Mouse (Mus musculus) intestine, embryonic 15.5 days (tissue): ENCODE measurements around the gene Gm5767. TPM values are rescaled to one million over a fixed set of nuclear protein-coding genes. Genes with fewer than 3 reads are reported as not detected.
A peak's percentile ranks its signal among the peaks of the same experiment; 100 is the strongest.

Experiments used
- ATAC-seq: fragments of 200-750 bp; cut with Nextera tagmentation; 2 replicates; pipeline ENCODE4 v1.8.0; 2017; ENCODE audit warnings: moderate TSS enrichment, moderate library complexity
- H3K27ac ChIP-seq: fragments of 300-500 bp; sonication (generic); 2 replicates; pipeline ENCODE4 v1.5.1; 2015; ENCODE audit warnings: mild to moderate bottlenecking, inconsistent platforms
- H3K27me3 ChIP-seq: fragments of 300-500 bp; sonication (generic); replicated peaks from 2 replicates; pipeline ENCODE4 v1.6.1; 2015; ENCODE audit warnings: inconsistent platforms
- H3K36me3 ChIP-seq: fragments of 300-500 bp; sonication (generic); 2 replicates; pipeline ENCODE4 v1.6.1; 2015; ENCODE audit warnings: inconsistent platforms
- H3K4me1 ChIP-seq: fragments of 300-500 bp; sonication (generic); replicated peaks from 2 replicates; pipeline ENCODE4 v1.6.1; 2015; ENCODE audit warnings: inconsistent platforms
- H3K4me2 ChIP-seq: fragments of 300-500 bp; sonication (generic); replicated peaks from 2 replicates; pipeline ENCODE4 v1.6.1; 2015; ENCODE audit warnings: mild to moderate bottlenecking, inconsistent platforms
- H3K4me3 ChIP-seq: fragments of 300-500 bp; sonication (generic); replicated peaks from 2 replicates; pipeline ENCODE4 v1.5.1; 2015; ENCODE audit warnings: inconsistent platforms
- H3K9ac ChIP-seq: fragments of 300-500 bp; sonication (generic); 2 replicates; pipeline ENCODE4 v1.6.1; 2015; ENCODE audit warnings: inconsistent platforms
- H3K9me3 ChIP-seq: fragments of 300-500 bp; sonication (generic); 2 replicates; pipeline ENCODE4 v1.6.1; 2016; ENCODE audit warnings: inconsistent platforms
- whole genome bisulfite sequencing: fragments of 180-500 bp; shearing (Covaris S2); methylation state at CpG from one replicate; pipeline ENCODE4 v1.1.7; 2015; 5-methylcytosine and 5-hydroxymethylcytosine counted together
- polyA plus RNA-seq: library from polyadenylated mRNA; unstranded; fragments of >200 nt; fragmentation: Nextera tagmentation; extraction: Ambion mirVana; gene quantifications from 2 replicates; pipeline ENCODE4 v1.2.1, GENCODE M21; 2015

The Gm5767 gene
- polyA plus RNA-seq, 1 experiment from 2014 or later: not detected

GRCm38 (mm10) chr16:8686121-8686870 lies 5.7 kb downstream of the Gm5767 start:
- H3K27ac ChIP-seq: no peak overlapping the region

DNA sequence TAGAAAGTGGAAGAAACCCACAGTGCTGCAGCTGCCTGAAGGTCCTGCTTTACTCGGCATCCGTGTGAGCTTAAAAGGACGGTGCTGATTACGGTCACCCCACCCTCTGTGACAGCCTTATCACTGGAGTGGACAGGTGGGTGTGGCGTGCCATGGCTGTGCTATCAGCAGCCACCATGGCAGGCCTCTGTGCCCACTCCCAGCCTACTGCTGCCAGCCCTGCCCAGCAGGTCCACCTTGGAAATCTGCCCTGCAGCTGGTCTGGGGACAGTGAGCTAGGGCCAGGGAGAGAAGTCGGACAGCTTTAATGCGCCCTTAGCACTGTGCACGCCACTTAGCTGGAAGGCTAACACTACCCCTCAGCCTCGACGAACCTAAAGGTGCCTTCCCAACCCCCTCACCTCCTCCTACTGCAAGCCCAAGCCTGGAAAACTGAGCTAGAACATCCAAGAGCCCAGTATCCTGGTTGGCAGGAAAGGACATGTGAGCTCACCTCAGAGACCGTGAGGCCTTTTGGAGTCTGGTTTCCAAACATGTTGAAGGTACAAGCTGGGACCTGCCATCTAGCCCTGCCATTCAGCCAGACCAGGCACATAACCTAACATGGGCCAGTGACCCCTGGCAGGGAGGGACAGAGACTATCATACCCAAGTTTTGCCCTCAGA lies 6.4 kb downstream of the Gm5767 start:
- Histone ChIP-seq H3K36me3 (peaks cover 17% of the 10 kb centered on the region), H3K4me2 (no peak overlapping the region), H3K27me3 (no peaks in the 10 kb centered on the region), H3K4me1 (peaks cover 7% of the 10 kb centered on the region), H3K27ac (no peak overlapping the region), H3K9ac (no peak overlapping the region), H3K9me3 (no peaks in the 10 kb centered on the region), H3K4me3 (no peak overlapping the region)
- ATAC-seq: peak; percentile 79
- WGBS: 74% methylated on average over 11 of the region's 11 CpGs

More at GRCm38 (mm10) chr16:8686121-8686870, 5.7 kb downstream of the Gm5767 start:
- H3K4me3 ChIP-seq: no peak overlapping the region
- no peak overlapping the region for H3K9ac ChIP-seq
- H3K4me2 ChIP-seq: no peak overlapping the region
- peaks cover 10% of the 10 kb centered on the region for H3K36me3 ChIP-seq
- 58% methylated on average over 7 of the region's 7 CpGs for WGBS
- H3K9me3 ChIP-seq: no peaks in the 10 kb centered on the region
- peaks cover 7% of the 10 kb centered on the region for H3K4me1 ChIP-seq
- ATAC-seq: peak; percentile 68
- H3K27me3 ChIP-seq: no peaks in the 10 kb centered on the region

- H3K4me3 ChIP-seq: no peak overlapping the region
- peaks cover 7% of the 10 kb centered on the region for H3K4me1 ChIP-seq
- H3K9me3 ChIP-seq: no peaks in the 10 kb centered on the region
- no peaks in the 10 kb centered on the region for H3K27me3 ChIP-seq
- H3K9ac ChIP-seq: no peak overlapping the region
- peaks cover 23% of the 10 kb centered on the region for H3K36me3 ChIP-seq
- H3K4me2 ChIP-seq: no peak overlapping the region
- no peak for ATAC-seq
- no peak overlapping the region for H3K27ac ChIP-seq
Observed at GRCm38 (mm10) chr16:8687559-8688112, 7.1 kb downstream of the Gm5767 start.

- no peak overlapping the region for H3K9ac ChIP-seq
- H3K27me3 ChIP-seq: no peaks in the 10 kb centered on the region
- H3K4me2 ChIP-seq: no peak overlapping the region
- H3K4me1 ChIP-seq: peaks cover 7% of the 10 kb centered on the region
- no peak for ATAC-seq
- peaks cover 43% of the 10 kb centered on the region for H3K36me3 ChIP-seq
- 91% methylated on average over 11 of the region's 11 CpGs for WGBS
- no peak overlapping the region for H3K4me3 ChIP-seq
- no peak overlapping the region for H3K27ac ChIP-seq
- no peaks in the 10 kb centered on the region for H3K9me3 ChIP-seq
Observed at GRCm38 (mm10) chr16:8689979-8690656, 9.5 kb downstream of the Gm5767 start.

DNA sequence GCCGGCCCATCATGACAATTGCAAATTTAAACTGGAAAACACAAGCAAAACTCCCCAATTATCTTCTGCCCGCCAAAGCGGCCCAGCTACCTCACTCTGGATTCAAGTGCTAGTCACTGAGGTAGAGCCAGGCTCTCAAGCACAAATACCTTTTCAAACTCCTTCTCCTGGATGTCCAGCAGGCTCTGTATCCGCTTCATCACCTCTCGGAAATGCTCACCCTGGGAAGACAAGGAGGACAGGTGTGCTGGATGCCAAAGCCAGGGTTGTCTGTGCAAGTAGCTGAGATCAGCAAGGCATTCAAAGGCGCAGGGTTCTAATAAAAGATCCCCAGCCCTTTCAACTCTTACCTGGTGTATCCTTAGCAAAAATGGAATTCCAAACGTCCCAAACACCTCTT lies 10.6 kb downstream of the Gm5767 start:
- H3K27me3 ChIP-seq: no peaks in the 10 kb centered on the region
- no peak overlapping the region for H3K9ac ChIP-seq
- no peak overlapping the region for H3K4me3 ChIP-seq
- H3K4me2 ChIP-seq: no peak overlapping the region
- 92% methylated on average over 7 of the region's 7 CpGs for WGBS
- no peaks in the 10 kb centered on the region for H3K9me3 ChIP-seq
- peaks cover 7% of the 10 kb centered on the region for H3K4me1 ChIP-seq
- ATAC-seq: no peak
- no peak overlapping the region for H3K27ac ChIP-seq
- peaks cover 48% of the 10 kb centered on the region for H3K36me3 ChIP-seq

GRCm38 (mm10) chr16:8699556-8699955 lies 19.0 kb downstream of the Gm5767 start:
- no peaks in the 10 kb centered on the region for H3K9me3 ChIP-seq
- no peaks in the 10 kb centered on the region for H3K27me3 ChIP-seq
- ATAC-seq: no peak
- H3K9ac ChIP-seq: no peak overlapping the region
- no peak overlapping the region for H3K4me3 ChIP-seq
- WGBS: 89% methylated on average over 8 of the region's 8 CpGs
- H3K4me1 ChIP-seq: no peaks in the 10 kb centered on the region
- H3K36me3 ChIP-seq: peaks cover 57% of the 10 kb centered on the region
- H3K27ac ChIP-seq: no peak overlapping the region
- no peak overlapping the region for H3K4me2 ChIP-seq

DNA sequence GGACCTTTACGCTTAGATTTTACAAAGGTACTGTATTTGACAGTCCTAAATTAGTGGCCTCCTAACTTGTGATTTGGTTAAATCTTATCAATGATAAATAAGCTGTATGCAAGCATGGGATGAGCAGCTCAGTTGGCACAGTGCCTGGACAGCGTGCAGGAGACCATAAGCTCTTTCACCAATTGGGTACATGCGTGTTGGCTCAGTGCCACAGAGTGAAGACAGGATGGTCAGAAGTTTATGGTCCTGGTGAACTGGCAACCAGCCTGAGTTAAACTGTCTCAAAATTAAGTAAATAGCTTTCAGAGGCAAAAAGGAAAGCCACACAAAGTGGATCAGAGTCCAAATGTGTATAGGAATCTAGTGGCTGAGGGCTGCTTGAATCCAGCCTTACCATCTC lies 20.0 kb downstream of the Gm5767 start:
- Histone ChIP-seq H3K4me1 (no peaks in the 10 kb centered on the region), H3K27me3 (no peaks in the 10 kb centered on the region), H3K9me3 (no peaks in the 10 kb centered on the region), H3K27ac (no peak overlapping the region), H3K4me3 (no peak overlapping the region), H3K9ac (no peak overlapping the region), H3K36me3 (peaks cover 53% of the 10 kb centered on the region), H3K4me2 (no peak overlapping the region)
- WGBS: 79% methylated on average over 3 of the region's 3 CpGs
- no peak for ATAC-seq

DNA sequence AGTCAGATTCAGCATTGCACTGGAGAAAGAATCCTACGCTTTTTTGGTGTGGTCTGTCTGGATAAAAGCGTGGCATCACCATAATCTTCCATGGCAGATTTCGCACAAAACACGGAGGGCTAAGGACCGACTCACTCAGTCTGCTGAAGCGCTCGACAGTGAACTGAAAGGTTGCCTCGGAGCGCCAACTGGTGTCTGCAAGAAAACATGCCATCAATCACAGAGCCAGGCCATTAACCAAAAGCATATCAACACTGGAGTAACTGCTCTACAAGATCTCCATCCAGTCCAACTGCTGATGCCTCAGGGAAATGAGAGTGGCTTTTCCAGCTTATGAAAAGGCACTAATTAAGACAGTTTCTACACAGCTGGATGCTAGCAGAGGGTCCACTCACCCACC lies 31.4 kb downstream of the Gm5767 start:
- no peaks in the 10 kb centered on the region for H3K4me1 ChIP-seq
- no peaks in the 10 kb centered on the region for H3K27me3 ChIP-seq
- no peak for ATAC-seq
- H3K9me3 ChIP-seq: no peaks in the 10 kb centered on the region
- no peak overlapping the region for H3K27ac ChIP-seq
- H3K4me2 ChIP-seq: no peak overlapping the region
- no peak overlapping the region for H3K4me3 ChIP-seq
- H3K9ac ChIP-seq: no peak overlapping the region
- peaks cover 41% of the 10 kb centered on the region for H3K36me3 ChIP-seq
- WGBS: 82% methylated on average over 9 of the region's 9 CpGs

DNA sequence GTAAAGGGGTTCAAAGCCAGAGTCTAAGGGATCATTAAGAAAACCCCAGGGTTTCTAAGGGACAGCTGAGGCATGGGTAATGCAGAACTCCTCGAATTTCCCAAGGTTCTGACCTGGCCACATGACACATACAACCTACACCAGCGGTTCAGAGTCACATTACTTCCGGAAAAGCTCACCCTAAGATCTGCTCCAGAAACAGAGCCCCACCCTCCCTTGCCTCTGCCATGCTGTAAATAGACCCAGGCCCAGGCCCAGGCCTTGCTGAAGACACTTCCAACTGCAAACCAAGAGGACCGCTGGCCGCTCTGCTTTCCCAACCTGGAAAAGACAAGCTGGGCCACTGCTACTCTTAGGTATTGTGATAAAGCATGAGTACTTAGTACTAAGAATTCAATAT lies 34.3 kb downstream of the Gm5767 start:
- Histone ChIP-seq H3K27ac (no peak overlapping the region), H3K36me3 (peaks cover 19% of the 10 kb centered on the region; the same call in 1 of the 2 replicates), H3K4me2 (no peak overlapping the region), H3K9ac (no peak overlapping the region), H3K4me1 (0 out of 2 replicates have a peak, but pooled peaks cover 5% of the 10 kb centered on the region), H3K9me3 (no peaks in the 10 kb centered on the region), H3K4me3 (no peak overlapping the region), H3K27me3 (no peaks in the 10 kb centered on the region)
- ATAC-seq: no peak
- 83% methylated on average over 5 of the region's 5 CpGs for WGBS

GRCm38 (mm10) chr16:8715513-8716080 lies 35.0 kb downstream of the Gm5767 start:
- Histone ChIP-seq H3K4me2 (no peak overlapping the region), H3K27me3 (no peaks in the 10 kb centered on the region), H3K9ac (no peak overlapping the region), H3K27ac (no peak overlapping the region), H3K36me3 (peaks cover 13% of the 10 kb centered on the region; the same call in 1 of the 2 replicates), H3K4me3 (no peak overlapping the region), H3K9me3 (no peaks in the 10 kb centered on the region), H3K4me1 (0 out of 2 replicates have a peak, but pooled peaks cover 5% of the 10 kb centered on the region)
- 61% methylated on average over 10 of the region's 10 CpGs for WGBS
- peak; percentile 41; the same call in 1 of the 2 replicates for ATAC-seq

DNA sequence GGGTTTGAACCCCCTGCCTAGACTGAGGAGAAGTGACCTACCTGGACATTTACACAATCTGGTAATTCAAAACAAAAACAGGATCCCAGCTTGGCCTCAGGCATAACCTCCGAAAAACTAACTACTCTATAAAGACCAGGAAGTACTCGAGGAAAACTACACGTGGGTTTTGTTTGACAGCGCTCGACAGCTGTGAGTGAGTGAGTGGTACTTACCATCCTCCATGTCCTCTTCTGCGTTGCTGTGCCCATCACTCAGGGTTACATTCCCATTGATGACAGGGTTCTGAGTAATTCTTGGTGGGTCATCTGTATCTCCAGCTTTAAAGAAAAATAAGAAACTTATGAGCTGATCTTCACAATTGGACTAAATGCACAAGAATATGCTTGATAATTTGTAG lies 35.7 kb downstream of the Gm5767 start:
- peaks cover 6% of the 10 kb centered on the region; the same call in 1 of the 2 replicates for H3K36me3 ChIP-seq
- 56% methylated on average over 6 of the region's 6 CpGs for WGBS
- 0 out of 2 replicates have a peak, but pooled peaks cover 5% of the 10 kb centered on the region for H3K4me1 ChIP-seq
- no peak overlapping the region for H3K4me2 ChIP-seq
- ATAC-seq: no peak
- H3K27ac ChIP-seq: no peak overlapping the region
- no peak overlapping the region for H3K4me3 ChIP-seq
- no peak overlapping the region for H3K9ac ChIP-seq
- no peaks in the 10 kb centered on the region for H3K27me3 ChIP-seq
- no peaks in the 10 kb centered on the region for H3K9me3 ChIP-seq

DNA sequence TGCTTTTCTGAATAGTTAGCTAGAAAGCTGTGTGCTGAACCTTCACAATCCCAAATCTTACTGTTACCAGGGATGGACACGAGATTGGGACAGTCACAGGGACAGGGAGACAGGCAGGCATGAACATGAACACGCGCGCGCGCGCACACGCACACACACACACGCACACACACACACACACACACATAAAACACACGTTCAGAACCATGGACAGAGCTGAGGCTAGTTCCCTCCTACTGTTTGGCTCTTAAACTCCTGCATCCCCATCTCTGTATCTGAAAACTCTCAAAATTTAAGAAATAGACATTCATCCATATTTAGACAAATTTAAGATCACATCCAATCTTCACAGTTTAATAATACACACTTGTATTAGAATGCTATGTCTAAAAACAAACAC lies 37.2 kb downstream of the Gm5767 start:
- Histone ChIP-seq H3K9me3 (no peaks in the 10 kb centered on the region), H3K36me3 (no peaks in the 10 kb centered on the region), H3K27me3 (no peaks in the 10 kb centered on the region), H3K4me1 (0 out of 2 replicates have a peak, but pooled peaks cover 5% of the 10 kb centered on the region), H3K9ac (no peak overlapping the region), H3K4me2 (no peak overlapping the region), H3K4me3 (no peak overlapping the region), H3K27ac (no peak overlapping the region)
- no peak for ATAC-seq
- 88% methylated on average over 10 of the region's 10 CpGs for WGBS
